Mouse (Mus musculus) liver, postnatal 0 days (tissue): Measurements from ENCODE around the gene Akirin1. TPM values are rescaled to one million over a fixed set of nuclear protein-coding genes. Genes with fewer than 3 reads are reported as not detected.

ENCODE experiments used
- ATAC-seq: fragments of 200-750 bp; cut with Nextera tagmentation; 2 replicates; pipeline ENCODE4 v1.8.0; 2017; ENCODE audit warnings: mild to moderate bottlenecking, moderate library complexity
- DNase-seq: peaks from one replicate; pipeline ENCODE4 v3.0.0-alpha.2; 2016
- H3K27ac ChIP-seq: fragments of 300-500 bp; sonication (generic); 2 replicates; pipeline ENCODE4 v1.5.1; 2014; ENCODE audit warnings: antibody characterized with exemption, moderate library complexity, mild to moderate bottlenecking, low read depth
- H3K27me3 ChIP-seq: fragments of 300-500 bp; sonication (generic); 2 replicates; pipeline ENCODE4 v1.6.1; 2014; ENCODE audit warnings: low read length, control low read depth, mixed read lengths; ENCODE audit not compliant: insufficient read depth
- H3K36me3 ChIP-seq: fragments of 300-500 bp; sonication (generic); replicated peaks from 2 replicates; pipeline ENCODE4 v1.6.1; 2014; ENCODE audit warnings: mild to moderate bottlenecking, control low read depth, low read length, moderate library complexity, mixed read lengths; ENCODE audit not compliant: insufficient read depth
- H3K4me1 ChIP-seq: fragments of 300-500 bp; sonication (generic); 2 replicates; pipeline ENCODE4 v1.6.1; 2014; ENCODE audit warnings: antibody characterized with exemption, mild to moderate bottlenecking, control low read depth; ENCODE audit not compliant: insufficient read depth
- H3K4me2 ChIP-seq: fragments of 300-500 bp; sonication (generic); 2 replicates; pipeline ENCODE4 v1.6.1; 2014; ENCODE audit warnings: low read depth, mild to moderate bottlenecking, low read length, moderate library complexity, mixed read lengths
- H3K4me3 ChIP-seq: fragments of 300-500 bp; sonication (generic); 2 replicates; pipeline ENCODE4 v1.5.1; 2014; ENCODE audit warnings: low read depth, low read length
- H3K9ac ChIP-seq: fragments of 300-500 bp; sonication (generic); replicated peaks from 2 replicates; pipeline ENCODE4 v1.6.1; 2014; ENCODE audit warnings: mild to moderate bottlenecking, moderate library complexity
- H3K9me3 ChIP-seq: fragments of 300-500 bp; sonication (generic); 2 replicates; pipeline ENCODE4 v1.6.1; 2016; ENCODE audit warnings: mild to moderate bottlenecking, control low read depth, low read length, mixed read lengths
- CTCF ChIP-seq: sonication (generic); IDR thresholded peaks from 2 replicates; pipeline ENCODE4 v1.5.1; 2016; ENCODE audit warnings: antibody characterized with exemption, low read depth
- EP300 ChIP-seq: IDR thresholded peaks from 2 replicates; pipeline ENCODE4 v1.6.1; 2016; ENCODE audit warnings: antibody characterized with exemption, low read depth, mild to moderate bottlenecking
- WGBS: fragments of 180-500 bp; shearing (Covaris S2); extraction: QIAGEN DNeasy Blood & Tissue Kit; methylation state at CpG from one replicate; pipeline ENCODE4 v1.1.7; 2014; ENCODE audit not compliant: insufficient replicate concordance; 5-methylcytosine and 5-hydroxymethylcytosine counted together
- polyA plus RNA-seq: library from polyadenylated mRNA; unstranded; fragments of >200 nt; fragmentation: Nextera tagmentation; extraction: Ambion mirVana; gene quantifications from 2 replicates; pipeline ENCODE4 v1.2.1, GENCODE M21; 2015

The Akirin1 gene
- polyA plus RNA-seq, 1 experiment from 2014 or later: 21.2 TPM

GRCm38 (mm10) chr4:123749484-123750130, 538 bp downstream of the Akirin1 start:
- under 1% methylated on average over 45 of the region's 55 CpGs for WGBS
- peak overlapping the region; percentile 87 for H3K4me2 ChIP-seq
- H3K27me3 ChIP-seq: no peaks in the 10 kb centered on the region
- peak; percentile 68 for ATAC-seq
- TF ChIP-seq CTCF: no peak
- peaks cover 8% of the 10 kb centered on the region for H3K4me1 ChIP-seq
- H3K27ac ChIP-seq: peak overlapping the region; percentile 88
- peak overlapping the region; percentile 91 for H3K9ac ChIP-seq
- DNase-seq: peak; percentile 72
- no peaks in the 10 kb centered on the region for H3K9me3 ChIP-seq
- peak overlapping the region; percentile 86 for H3K4me3 ChIP-seq
- H3K36me3 ChIP-seq: 0 out of 2 replicates have a peak, but pooled peaks cover 4% of the 10 kb centered on the region

- DNase-seq (no peak), ATAC-seq (no peak)
- Histone ChIP-seq H3K27ac (peak overlapping the region; percentile 41; the same call in 1 of the 2 replicates), H3K4me1 (peaks cover 8% of the 10 kb centered on the region), H3K9me3 (no peaks in the 10 kb centered on the region), H3K9ac (peak overlapping the region; percentile 91), H3K4me3 (peak overlapping the region; percentile 86), H3K4me2 (peak overlapping the region; percentile 87), H3K36me3 (0 out of 2 replicates have a peak, but pooled peaks cover 4% of the 10 kb centered on the region), H3K27me3 (no peaks in the 10 kb centered on the region)
- WGBS: 6% methylated on average over 10 of the region's 10 CpGs
- TF ChIP-seq CTCF (no peak), EP300 (no peak)
Observed at GRCm38 (mm10) chr4:123748726-123749415, 1.3 kb downstream of the Akirin1 start.

- Histone ChIP-seq H3K4me2 (no peak overlapping the region), H3K9ac (no peak overlapping the region), H3K4me3 (no peak overlapping the region), H3K36me3 (peaks cover 29% of the 10 kb centered on the region), H3K27ac (peak overlapping the region; percentile 11; the same call in 1 of the 2 replicates), H3K9me3 (no peaks in the 10 kb centered on the region), H3K4me1 (peaks cover 8% of the 10 kb centered on the region), H3K27me3 (no peaks in the 10 kb centered on the region)
- 73% methylated on average over 4 of the region's 4 CpGs for WGBS
- DNase-seq: no peak
- TF ChIP-seq EP300: no peak
- no peak for TF ChIP-seq CTCF
- ATAC-seq: no peak
Observed at GRCm38 (mm10) chr4:123745221-123745775, 4.8 kb downstream of the Akirin1 start.

GRCm38 (mm10) chr4:123742891-123743290, 7.3 kb downstream of the Akirin1 start:
- Histone ChIP-seq H3K4me1 (no peaks in the 10 kb centered on the region), H3K9ac (no peak overlapping the region), H3K36me3 (peaks cover 52% of the 10 kb centered on the region), H3K27me3 (no peaks in the 10 kb centered on the region), H3K4me3 (no peak overlapping the region), H3K4me2 (no peak overlapping the region), H3K27ac (no peak overlapping the region), H3K9me3 (no peaks in the 10 kb centered on the region)
- DNase-seq (no peak), ATAC-seq (no peak)
- 48% methylated on average over 1 of the region's 1 CpGs for WGBS
- TF ChIP-seq CTCF: no peak
- no peak for TF ChIP-seq EP300

GRCm38 (mm10) chr4:123738708-123739107, 11.4 kb downstream of the Akirin1 start:
- no peak overlapping the region for H3K4me2 ChIP-seq
- no peak for ATAC-seq
- no peaks in the 10 kb centered on the region for H3K9me3 ChIP-seq
- WGBS: 88% methylated on average over 4 of the region's 4 CpGs
- no peak for TF ChIP-seq CTCF
- no peak for TF ChIP-seq EP300
- no peak for DNase-seq
- peaks cover 65% of the 10 kb centered on the region for H3K36me3 ChIP-seq
- H3K27ac ChIP-seq: no peak overlapping the region
- no peak overlapping the region for H3K9ac ChIP-seq
- H3K4me3 ChIP-seq: no peak overlapping the region
- no peaks in the 10 kb centered on the region for H3K4me1 ChIP-seq
- H3K27me3 ChIP-seq: no peaks in the 10 kb centered on the region

GRCm38 (mm10) chr4:123733532-123733931, 16.6 kb downstream of the Akirin1 start:
- Histone ChIP-seq H3K9me3 (no peaks in the 10 kb centered on the region), H3K36me3 (peaks cover 26% of the 10 kb centered on the region), H3K4me1 (no peaks in the 10 kb centered on the region), H3K27ac (no peak overlapping the region), H3K27me3 (no peaks in the 10 kb centered on the region), H3K9ac (no peak overlapping the region), H3K4me3 (no peak overlapping the region), H3K4me2 (no peak overlapping the region)
- no peak for DNase-seq
- TF ChIP-seq CTCF: no peak
- TF ChIP-seq EP300: no peak
- no peak for ATAC-seq
- WGBS: 87% methylated on average over 9 of the region's 9 CpGs
